Mouse (Mus musculus): ENCODE data around the gene Svep1. TPM values are rescaled to one million over a fixed set of nuclear protein-coding genes. Genes with fewer than 3 reads are reported as not detected.

Gene Svep1
- total and polyA plus RNA-seq, 2 experiments = 0.20 to 0.46 TPM

DNA sequence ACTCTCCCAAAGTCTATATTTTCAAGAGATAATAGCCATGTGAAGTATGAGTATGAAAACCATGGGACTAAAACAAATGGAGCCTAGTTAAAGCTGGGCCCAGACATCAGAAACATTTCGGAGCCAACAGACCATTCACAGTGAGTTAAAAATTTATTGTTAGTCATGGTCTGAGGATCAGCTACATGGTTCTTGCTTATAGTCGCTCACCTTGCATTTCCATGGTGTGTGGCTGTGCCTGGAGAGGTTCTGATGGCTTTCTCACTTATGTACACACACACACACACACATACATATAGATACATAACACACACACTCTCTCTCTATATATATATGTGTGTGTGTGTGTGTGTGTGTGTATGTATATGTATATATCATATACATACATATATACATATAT is 16.8 kb upstream of the Svep1 start:
- TF ChIP-seq POLR2A (IDR thresholded peaks at IDR 0.05; ENCODE audit: extremely low read depth, insufficient read depth, low read length) (no peak), CTCF (IDR thresholded peaks at IDR 0.05; ENCODE audit: low read depth, low read length) (no peak)
- Histone ChIP-seq H3K27me3 (ENCODE audit: control insufficient read depth, insufficient read depth, low read length) (no peaks in the 10 kb centered on the region), H3K79me2 (ENCODE audit: control insufficient read depth, insufficient read depth, low read length) (no peaks in the 10 kb centered on the region), H3K9ac (ENCODE audit: low read depth, low read length) (no peak overlapping the region), H3K36me3 (ENCODE audit: control insufficient read depth, insufficient read depth, low read length) (no peaks in the 10 kb centered on the region), H3K4me1 (ENCODE audit: control insufficient read depth, insufficient read depth, low read length) (no peaks in the 10 kb centered on the region), H3K4me3 (ENCODE audit: insufficient read depth, low read depth, low read length) (no peak overlapping the region), H3K27ac (replicated peaks; ENCODE audit: insufficient read depth, low read depth, low read length) (no peak overlapping the region)
- no peak for DNase-seq (ENCODE audit: extremely low read depth, low read depth, low spot score)
- 80% methylated on average over 2 of the region's 2 CpGs for WGBS

GRCm38 (mm10) chr4:58211374-58211773 is 4.7 kb upstream of the Svep1 start:
- no peaks in the 10 kb centered on the region; the same call in 1 of the 2 replicates for H3K4me1 ChIP-seq (ENCODE audit: control insufficient read depth, insufficient read depth, low read length)
- H3K9ac ChIP-seq (ENCODE audit: low read depth, low read length) = no peak overlapping the region
- no peak overlapping the region for H3K27ac ChIP-seq (replicated peaks; ENCODE audit: insufficient read depth, low read depth, low read length)
- no peak for DNase-seq (ENCODE audit: extremely low read depth, low read depth, low spot score)
- no peaks in the 10 kb centered on the region for H3K79me2 ChIP-seq (ENCODE audit: control insufficient read depth, insufficient read depth, low read length)
- H3K27me3 ChIP-seq (ENCODE audit: control insufficient read depth, insufficient read depth, low read length) = no peaks in the 10 kb centered on the region
- H3K36me3 ChIP-seq (ENCODE audit: control insufficient read depth, insufficient read depth, low read length) = no peaks in the 10 kb centered on the region
- WGBS = 62% methylated on average over 6 of the region's 6 CpGs
- H3K4me3 ChIP-seq (ENCODE audit: insufficient read depth, low read depth, low read length) = no peak overlapping the region
- TF ChIP-seq POLR2A (IDR thresholded peaks at IDR 0.05; ENCODE audit: extremely low read depth, insufficient read depth, low read length) (no peak), CTCF (IDR thresholded peaks at IDR 0.05; ENCODE audit: low read depth, low read length) (no peak)

DNA sequence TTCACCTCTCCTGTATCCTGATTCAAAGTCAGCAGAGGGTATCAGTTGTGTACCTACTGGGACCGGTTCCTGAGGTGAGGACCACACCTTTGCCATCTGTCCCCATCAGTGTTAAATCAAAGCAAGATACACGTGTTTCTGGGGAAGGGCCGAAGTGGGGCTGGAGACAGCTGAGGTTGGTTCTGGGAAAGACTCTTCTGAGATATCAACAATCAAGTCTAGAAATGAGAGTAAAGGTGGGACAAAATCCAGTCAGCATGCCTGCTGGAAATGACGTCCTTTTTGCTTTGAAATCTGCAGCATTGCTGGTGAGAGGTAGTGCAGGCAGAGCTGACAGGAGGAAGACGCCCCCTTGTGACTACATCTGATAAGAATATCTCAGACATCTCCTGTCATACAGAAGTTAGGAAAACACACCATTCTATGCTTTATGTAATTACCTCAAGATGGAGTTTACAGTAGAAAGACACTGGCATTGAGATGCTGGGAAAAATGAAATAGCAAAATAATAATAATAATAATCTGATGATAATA is 4.0 kb upstream of the Svep1 start:
- Histone ChIP-seq H3K4me1 (ENCODE audit: control insufficient read depth, insufficient read depth, low read length) (no peaks in the 10 kb centered on the region; the same call in 1 of the 2 replicates), H3K9ac (ENCODE audit: low read depth, low read length) (no peak overlapping the region), H3K79me2 (ENCODE audit: control insufficient read depth, insufficient read depth, low read length) (no peaks in the 10 kb centered on the region), H3K36me3 (ENCODE audit: control insufficient read depth, insufficient read depth, low read length) (no peaks in the 10 kb centered on the region), H3K27ac (replicated peaks; ENCODE audit: insufficient read depth, low read depth, low read length) (no peak overlapping the region), H3K4me3 (ENCODE audit: insufficient read depth, low read depth, low read length) (no peak overlapping the region), H3K27me3 (ENCODE audit: control insufficient read depth, insufficient read depth, low read length) (peaks cover 5% of the 10 kb centered on the region; the same call in 1 of the 2 replicates)
- 55% methylated on average over 5 of the region's 5 CpGs for WGBS
- TF ChIP-seq POLR2A (IDR thresholded peaks at IDR 0.05; ENCODE audit: extremely low read depth, insufficient read depth, low read length) = no peak
- no peak for TF ChIP-seq CTCF (IDR thresholded peaks at IDR 0.05; ENCODE audit: low read depth, low read length)
- DNase-seq (ENCODE audit: extremely low read depth, low read depth, low spot score) = no peak

GRCm38 (mm10) chr4:58205750-58206114 is 927 bp downstream of the Svep1 start:
- Histone ChIP-seq H3K27me3 (ENCODE audit: control insufficient read depth, insufficient read depth, low read length) (peaks cover 7% of the 10 kb centered on the region; the same call in 1 of the 2 replicates), H3K4me3 (ENCODE audit: insufficient read depth, low read depth, low read length) (peak overlapping the region; percentile 59; the same call in 1 of the 2 replicates), H3K79me2 (ENCODE audit: control insufficient read depth, insufficient read depth, low read length) (no peaks in the 10 kb centered on the region), H3K4me1 (ENCODE audit: control insufficient read depth, insufficient read depth, low read length) (no peaks in the 10 kb centered on the region; the same call in 1 of the 2 replicates), H3K36me3 (ENCODE audit: control insufficient read depth, insufficient read depth, low read length) (no peaks in the 10 kb centered on the region), H3K27ac (replicated peaks; ENCODE audit: insufficient read depth, low read depth, low read length) (no peak overlapping the region), H3K9ac (ENCODE audit: low read depth, low read length) (no peak overlapping the region)
- no peak for DNase-seq (ENCODE audit: extremely low read depth, low read depth, low spot score)
- WGBS = under 1% methylated on average over 31 of the region's 31 CpGs
- TF ChIP-seq CTCF (IDR thresholded peaks at IDR 0.05; ENCODE audit: low read depth, low read length) (no peak), POLR2A (IDR thresholded peaks at IDR 0.05; ENCODE audit: extremely low read depth, insufficient read depth, low read length) (no peak)

DNA sequence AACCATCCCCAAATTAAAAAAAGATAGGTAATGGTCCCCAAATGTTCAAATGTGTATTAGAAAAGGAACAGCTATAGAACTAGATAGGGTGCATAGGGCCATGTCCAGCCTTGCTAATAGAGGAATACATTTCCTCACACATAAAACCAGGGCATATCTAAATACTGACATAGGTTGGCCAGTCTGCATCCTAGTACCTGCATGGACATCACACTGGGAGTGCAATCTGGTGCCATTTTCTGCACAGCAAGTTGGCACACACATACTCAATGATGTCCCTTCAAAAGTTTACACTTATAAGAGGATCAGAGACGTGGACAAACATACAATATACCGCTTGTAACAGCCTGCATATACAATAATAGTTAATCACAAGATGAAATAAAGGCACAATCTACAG is 5.0 kb downstream of the Svep1 start:
- Histone ChIP-seq H3K27me3 (ENCODE audit: control insufficient read depth, insufficient read depth, low read length) (peaks cover 7% of the 10 kb centered on the region; the same call in 1 of the 2 replicates), H3K36me3 (ENCODE audit: control insufficient read depth, insufficient read depth, low read length) (no peaks in the 10 kb centered on the region), H3K79me2 (ENCODE audit: control insufficient read depth, insufficient read depth, low read length) (no peaks in the 10 kb centered on the region), H3K4me3 (ENCODE audit: insufficient read depth, low read depth, low read length) (no peak overlapping the region), H3K9ac (ENCODE audit: low read depth, low read length) (no peak overlapping the region), H3K27ac (replicated peaks; ENCODE audit: insufficient read depth, low read depth, low read length) (no peak overlapping the region), H3K4me1 (ENCODE audit: control insufficient read depth, insufficient read depth, low read length) (no peaks in the 10 kb centered on the region; the same call in 1 of the 2 replicates)
- 88% methylated on average over 2 of the region's 2 CpGs for WGBS
- no peak for DNase-seq (ENCODE audit: extremely low read depth, low read depth, low spot score)
- TF ChIP-seq POLR2A (IDR thresholded peaks at IDR 0.05; ENCODE audit: extremely low read depth, insufficient read depth, low read length) = no peak
- no peak for TF ChIP-seq CTCF (IDR thresholded peaks at IDR 0.05; ENCODE audit: low read depth, low read length)

GRCm38 (mm10) chr4:58200826-58201225 is 5.8 kb downstream of the Svep1 start:
- H3K79me2 ChIP-seq (ENCODE audit: control insufficient read depth, insufficient read depth, low read length) = no peaks in the 10 kb centered on the region
- H3K27me3 ChIP-seq (ENCODE audit: control insufficient read depth, insufficient read depth, low read length) = 0 out of 2 replicates have a peak, but pooled peaks cover 4% of the 10 kb centered on the region
- DNase-seq (ENCODE audit: extremely low read depth, low read depth, low spot score) = no peak
- H3K36me3 ChIP-seq (ENCODE audit: control insufficient read depth, insufficient read depth, low read length) = no peaks in the 10 kb centered on the region
- H3K4me3 ChIP-seq (ENCODE audit: insufficient read depth, low read depth, low read length) = no peak overlapping the region
- H3K27ac ChIP-seq (replicated peaks; ENCODE audit: insufficient read depth, low read depth, low read length) = no peak overlapping the region
- TF ChIP-seq POLR2A (IDR thresholded peaks at IDR 0.05; ENCODE audit: extremely low read depth, insufficient read depth, low read length) = no peak
- TF ChIP-seq CTCF (IDR thresholded peaks at IDR 0.05; ENCODE audit: low read depth, low read length) = no peak
- no peaks in the 10 kb centered on the region for H3K4me1 ChIP-seq (ENCODE audit: control insufficient read depth, insufficient read depth, low read length)
- H3K9ac ChIP-seq (ENCODE audit: low read depth, low read length) = no peak overlapping the region
- WGBS = 51% methylated on average over 4 of the region's 4 CpGs
